Mouse (Mus musculus) hindbrain, embryonic 14.5 days (tissue): ENCODE results near the gene Hjurp. TPM values are rescaled to one million over a fixed set of nuclear protein-coding genes. Genes with fewer than 3 reads are reported as not detected.

Experiments used
- ATAC-seq: fragments of 200-750 bp; cut with Nextera tagmentation; 2 replicates; pipeline ENCODE4 v1.8.0; 2017; ENCODE audit warnings: moderate number of reproducible peaks, mild to moderate bottlenecking, moderate TSS enrichment, moderate library complexity; ENCODE audit not compliant: low FRiP score
- DNase-seq: peaks from one replicate; pipeline ENCODE4 v3.0.0-alpha.2; 2015; ENCODE audit warnings: low spot score
- H3K27ac ChIP-seq: fragments of 300-500 bp; sonication (generic); 2 replicates; pipeline ENCODE4 v1.5.1; 2014; ENCODE audit warnings: mild to moderate bottlenecking, moderate library complexity
- H3K27me3 ChIP-seq: fragments of 300-500 bp; sonication (generic); 2 replicates; pipeline ENCODE4 v1.6.1; 2014; ENCODE audit warnings: mild to moderate bottlenecking, low read length, mixed read lengths; ENCODE audit not compliant: control insufficient read depth, insufficient read depth
- H3K36me3 ChIP-seq: fragments of 300-500 bp; sonication (generic); replicated peaks from 2 replicates; pipeline ENCODE4 v1.6.1; 2014; ENCODE audit not compliant: control insufficient read depth, insufficient read depth
- H3K4me1 ChIP-seq: fragments of 300-500 bp; sonication (generic); replicated peaks from 2 replicates; pipeline ENCODE4 v1.6.1; 2014; ENCODE audit warnings: antibody characterized with exemption, low read length, mixed read lengths; ENCODE audit not compliant: control insufficient read depth, insufficient read depth
- H3K4me2 ChIP-seq: fragments of 300-500 bp; sonication (generic); replicated peaks from 2 replicates; pipeline ENCODE4 v1.6.1; 2014; ENCODE audit warnings: mild to moderate bottlenecking, moderate library complexity
- H3K4me3 ChIP-seq: fragments of 300-500 bp; sonication (generic); replicated peaks from 2 replicates; pipeline ENCODE4 v1.5.1; 2014; ENCODE audit warnings: mild to moderate bottlenecking, low read length
- H3K9ac ChIP-seq: fragments of 300-500 bp; sonication (generic); 2 replicates; pipeline ENCODE4 v1.6.1; 2014
- H3K9me3 ChIP-seq: fragments of 300-500 bp; sonication (generic); 2 replicates; pipeline ENCODE4 v1.6.1; 2016; ENCODE audit warnings: low read length; ENCODE audit not compliant: control insufficient read depth
- WGBS: fragments of 180-500 bp; shearing (Covaris S2); extraction: QIAGEN DNeasy Blood & Tissue Kit; methylation state at CpG from one replicate; pipeline ENCODE4 v1.1.7; 2014; 5-methylcytosine and 5-hydroxymethylcytosine counted together
- polyA plus RNA-seq: library from polyadenylated mRNA; unstranded; fragments of >200 nt; fragmentation: Nextera tagmentation; extraction: Ambion mirVana; gene quantifications from 2 replicates; pipeline ENCODE4 v1.2.1, GENCODE M21; 2014

Gene Hjurp
- polyA plus RNA-seq, 1 experiment from 2014 or later, result 64.1 TPM

DNA sequence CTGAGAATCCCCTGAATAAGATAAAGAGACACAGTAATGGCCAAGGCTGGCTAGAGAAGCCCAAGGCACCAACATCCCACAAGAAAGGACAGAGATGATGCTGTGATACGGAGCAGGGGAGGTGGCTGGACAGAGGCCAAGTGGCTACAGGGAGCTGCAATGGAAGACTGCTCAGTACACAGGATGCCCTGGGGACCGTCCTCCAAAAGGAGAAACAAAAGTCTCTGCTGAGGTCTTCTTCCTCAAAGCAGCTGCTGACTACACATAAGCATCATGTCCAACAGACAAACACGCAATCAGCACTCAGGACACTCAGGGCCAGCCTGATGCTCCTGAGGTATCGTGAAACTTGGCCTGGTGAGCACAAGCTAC lies 12.6 kb downstream of the Hjurp start:
- Histone ChIP-seq H3K9me3 (no peaks in the 10 kb centered on the region), H3K4me2 (no peak overlapping the region), H3K36me3 (peaks cover 96% of the 10 kb centered on the region), H3K27ac (no peak overlapping the region), H3K4me3 (no peak overlapping the region), H3K27me3 (no peaks in the 10 kb centered on the region), H3K9ac (no peak overlapping the region), H3K4me1 (no peaks in the 10 kb centered on the region)
- 78% methylated on average over 4 of the region's 4 CpGs for WGBS
- no peak for ATAC-seq
- no peak for DNase-seq

DNA sequence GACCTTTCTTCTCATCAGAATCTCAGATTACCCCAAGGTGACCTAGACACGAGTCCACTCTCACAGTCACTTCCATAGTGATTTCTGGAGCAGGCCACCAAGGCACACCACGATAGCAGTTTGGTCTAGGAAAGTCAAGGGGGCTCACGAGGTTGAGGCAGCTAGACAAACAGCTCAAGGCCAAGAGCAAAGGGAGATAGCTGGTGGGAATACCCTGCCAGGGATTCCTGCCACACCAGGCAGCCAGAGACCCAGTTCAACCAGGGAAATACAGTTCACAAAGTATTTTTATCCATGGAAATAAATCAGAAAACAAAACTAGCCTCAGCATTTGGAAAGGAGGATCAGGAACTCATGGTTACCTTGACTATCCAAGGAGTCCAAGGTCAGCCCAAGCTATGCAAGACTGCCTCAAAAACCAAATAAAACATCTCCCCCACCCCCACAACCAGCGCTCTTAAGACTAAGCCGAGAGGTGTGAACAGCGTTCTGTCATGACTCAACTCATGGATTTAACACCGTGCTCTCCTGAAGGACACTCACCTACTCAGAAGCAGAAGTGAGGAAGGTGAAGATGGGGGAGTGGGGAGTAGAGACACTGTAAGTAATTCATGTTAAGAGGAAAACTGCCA lies 13.1 kb downstream of the Hjurp start:
- no peak for ATAC-seq

DNA sequence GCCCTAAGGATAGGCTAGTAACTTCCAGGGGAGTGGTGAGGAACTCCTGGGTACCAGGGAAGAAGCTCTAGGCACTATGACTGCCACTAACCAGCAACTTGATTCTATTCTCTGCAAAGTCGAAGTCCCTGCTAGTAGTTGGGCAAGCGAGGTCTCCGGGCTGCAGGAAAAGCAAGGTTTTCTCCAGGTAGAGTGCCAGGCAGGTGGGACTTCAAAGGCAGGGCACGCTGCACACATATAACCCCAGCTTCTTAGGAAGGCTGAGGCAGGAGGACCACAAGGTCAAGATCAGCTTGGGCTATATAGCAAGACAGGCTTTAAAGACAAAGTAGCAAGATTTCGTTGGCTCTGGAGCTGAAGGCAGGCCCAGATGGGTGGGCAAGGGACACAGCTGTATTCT lies 13.7 kb downstream of the Hjurp start:
- no peaks in the 10 kb centered on the region for H3K9me3 ChIP-seq
- H3K27me3 ChIP-seq, result no peaks in the 10 kb centered on the region
- no peak overlapping the region for H3K4me2 ChIP-seq
- peaks cover 85% of the 10 kb centered on the region for H3K36me3 ChIP-seq
- ATAC-seq (no peak), DNase-seq (no peak)
- H3K9ac ChIP-seq, result no peak overlapping the region
- H3K4me3 ChIP-seq, result no peak overlapping the region
- H3K27ac ChIP-seq, result no peak overlapping the region
- 91% methylated on average over 5 of the region's 5 CpGs for WGBS
- H3K4me1 ChIP-seq, result no peaks in the 10 kb centered on the region

More for the DNA sequence above, 13.1 kb downstream of the Hjurp start:
- Histone ChIP-seq H3K27ac (no peak overlapping the region), H3K4me3 (no peak overlapping the region), H3K4me2 (no peak overlapping the region), H3K9ac (no peak overlapping the region), H3K4me1 (no peaks in the 10 kb centered on the region), H3K27me3 (no peaks in the 10 kb centered on the region), H3K9me3 (no peaks in the 10 kb centered on the region), H3K36me3 (peaks cover 91% of the 10 kb centered on the region)
- no peak for DNase-seq
- WGBS, result 92% methylated on average over 7 of the region's 7 CpGs

DNA sequence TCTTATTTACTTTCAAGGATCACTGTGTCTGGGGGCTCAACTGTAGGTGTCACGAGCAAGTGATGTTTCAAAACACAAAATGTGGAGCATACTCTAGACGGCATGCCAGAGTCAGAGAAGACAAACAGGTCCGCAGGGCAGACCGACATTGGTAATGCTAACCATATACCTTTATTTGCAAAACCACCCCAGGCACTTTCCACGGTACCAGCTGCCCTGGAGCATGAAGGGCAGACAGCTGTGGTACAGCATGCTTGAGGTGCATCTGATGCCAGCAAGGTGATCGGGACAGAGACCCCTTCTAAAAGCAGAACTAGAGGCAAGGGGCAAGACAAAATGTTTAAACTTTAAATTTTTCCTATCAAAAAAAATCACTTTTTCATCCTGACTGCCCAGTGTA lies 14.5 kb downstream of the Hjurp start:
- WGBS, result 79% methylated on average over 6 of the region's 6 CpGs
- peaks cover 77% of the 10 kb centered on the region for H3K36me3 ChIP-seq
- no peaks in the 10 kb centered on the region for H3K27me3 ChIP-seq
- no peaks in the 10 kb centered on the region for H3K4me1 ChIP-seq
- H3K4me2 ChIP-seq, result no peak overlapping the region
- H3K9me3 ChIP-seq, result no peaks in the 10 kb centered on the region
- no peak overlapping the region for H3K27ac ChIP-seq
- ATAC-seq (no peak), DNase-seq (no peak)
- H3K4me3 ChIP-seq, result no peak overlapping the region
- no peak overlapping the region for H3K9ac ChIP-seq

DNA sequence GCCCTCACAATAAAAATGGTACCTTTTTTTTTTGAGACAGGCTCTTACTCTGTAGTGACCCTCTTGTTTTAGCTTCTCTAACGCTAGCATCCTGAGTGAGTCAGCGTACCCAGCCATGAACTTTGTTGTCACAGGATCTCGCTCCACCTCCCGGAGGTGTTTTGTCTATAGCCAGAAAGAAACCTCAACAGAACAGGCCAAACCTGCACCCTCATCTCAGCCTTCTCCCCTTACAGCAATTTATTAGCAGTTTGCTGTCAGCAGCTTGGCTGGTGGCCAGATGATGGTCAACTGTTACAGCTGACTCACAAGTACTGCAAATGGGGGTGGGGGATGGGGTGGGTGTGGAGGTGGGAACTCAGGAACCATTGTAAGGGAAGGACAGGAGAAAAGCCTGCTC lies 15.2 kb downstream of the Hjurp start:
- DNase-seq (peak; percentile 69), ATAC-seq (no peak)
- Histone ChIP-seq H3K4me3 (no peak overlapping the region), H3K9me3 (peaks cover 6% of the 10 kb centered on the region), H3K4me1 (no peaks in the 10 kb centered on the region), H3K9ac (no peak overlapping the region), H3K27ac (no peak overlapping the region), H3K4me2 (no peak overlapping the region), H3K36me3 (peaks cover 70% of the 10 kb centered on the region), H3K27me3 (no peaks in the 10 kb centered on the region)
- WGBS, result 82% methylated on average over 4 of the region's 4 CpGs

DNA sequence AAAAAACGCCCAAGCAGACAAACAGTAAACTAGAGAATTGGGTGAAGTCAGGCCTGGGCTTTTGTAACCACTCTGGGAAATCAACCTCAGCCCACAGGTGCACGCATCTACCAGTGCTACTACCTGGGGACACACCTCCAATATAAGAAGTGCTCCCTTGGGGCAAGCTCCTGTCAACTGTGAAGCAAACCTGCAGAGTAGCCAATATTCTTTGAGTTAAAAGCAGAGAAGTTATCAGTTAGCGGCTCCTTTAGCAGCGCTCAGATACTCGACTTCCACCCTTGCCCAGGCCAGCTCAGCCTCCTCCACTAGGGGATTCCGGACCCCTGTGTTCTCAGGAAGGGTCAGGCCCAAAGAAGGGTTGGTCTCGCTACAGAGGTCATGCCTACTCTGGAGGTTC lies 15.7 kb downstream of the Hjurp start:
- H3K36me3 ChIP-seq, result peaks cover 64% of the 10 kb centered on the region
- 88% methylated on average over 7 of the region's 7 CpGs for WGBS
- peaks cover 12% of the 10 kb centered on the region for H3K9me3 ChIP-seq
- DNase-seq, result no peak
- no peaks in the 10 kb centered on the region for H3K27me3 ChIP-seq
- no peak overlapping the region for H3K4me2 ChIP-seq
- H3K9ac ChIP-seq, result no peak overlapping the region
- H3K4me3 ChIP-seq, result no peak overlapping the region
- ATAC-seq, result no peak
- no peak overlapping the region for H3K27ac ChIP-seq
- no peaks in the 10 kb centered on the region for H3K4me1 ChIP-seq

DNA sequence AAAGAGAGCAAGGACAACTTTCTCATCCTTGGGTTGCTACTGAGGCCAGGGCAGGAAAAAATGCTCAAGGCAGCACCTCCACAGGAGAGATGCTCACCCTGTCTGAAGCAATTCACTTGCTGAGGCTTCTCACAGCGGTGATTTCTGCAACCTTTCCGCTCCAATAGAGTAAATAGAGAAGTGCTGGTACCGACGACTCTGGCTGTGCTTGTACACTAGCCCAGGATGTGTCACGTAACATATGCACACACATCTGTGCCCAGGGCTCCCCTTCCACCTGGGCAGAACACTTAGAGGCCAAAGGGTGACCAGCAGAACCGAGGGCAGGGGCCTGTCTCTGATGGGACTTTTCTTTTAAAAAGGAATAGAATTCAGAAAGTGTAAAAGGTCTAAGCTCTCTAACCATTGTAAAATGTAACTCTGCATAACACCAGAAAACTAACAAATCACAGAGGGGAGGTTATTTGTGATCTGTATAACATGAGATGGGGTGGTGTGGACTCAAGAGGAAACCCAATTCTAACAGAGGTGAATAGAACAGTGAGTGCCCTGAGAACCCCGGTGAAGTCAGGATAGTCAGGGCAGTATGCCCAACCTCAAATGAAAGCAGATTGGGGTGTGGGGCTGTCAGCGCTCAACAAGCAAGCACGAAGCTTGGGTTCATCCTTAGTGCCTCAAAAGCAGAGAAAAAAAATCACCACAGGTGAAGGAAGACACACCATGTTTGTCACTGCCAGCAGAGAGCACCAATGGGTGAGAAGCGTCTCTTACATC lies 16.6 kb downstream of the Hjurp start:
- Histone ChIP-seq H3K4me3 (no peak overlapping the region), H3K4me2 (no peak overlapping the region), H3K36me3 (peaks cover 55% of the 10 kb centered on the region), H3K4me1 (no peaks in the 10 kb centered on the region), H3K9me3 (peaks cover 21% of the 10 kb centered on the region), H3K27me3 (no peaks in the 10 kb centered on the region), H3K27ac (no peak overlapping the region), H3K9ac (no peak overlapping the region)
- no peak for DNase-seq
- ATAC-seq, result no peak
- 83% methylated on average over 10 of the region's 10 CpGs for WGBS

DNA sequence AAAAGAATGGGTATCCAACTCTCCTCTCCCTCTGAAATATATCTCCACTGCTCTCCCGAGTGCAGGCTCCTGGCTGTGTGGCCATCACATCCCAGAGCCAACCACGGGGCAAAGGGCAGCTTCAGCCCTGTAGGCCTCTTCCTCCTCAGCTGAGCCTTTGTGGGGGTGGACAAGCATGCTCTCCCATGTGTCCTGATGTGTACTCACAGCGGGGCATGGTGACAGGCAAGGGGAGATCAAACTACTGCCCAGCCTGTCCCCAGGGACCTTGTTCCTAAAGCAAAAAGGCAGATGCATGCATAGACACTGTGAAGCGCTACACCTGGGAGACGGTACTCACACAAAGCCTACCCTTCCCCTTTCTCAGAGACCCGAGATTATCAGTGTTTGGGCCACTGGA lies 17.3 kb downstream of the Hjurp start:
- Histone ChIP-seq H3K4me1 (no peaks in the 10 kb centered on the region), H3K36me3 (peaks cover 48% of the 10 kb centered on the region), H3K27ac (no peak overlapping the region), H3K27me3 (no peaks in the 10 kb centered on the region), H3K4me3 (no peak overlapping the region), H3K4me2 (no peak overlapping the region), H3K9ac (no peak overlapping the region), H3K9me3 (peaks cover 28% of the 10 kb centered on the region)
- ATAC-seq (peak; percentile 1; the same call in 1 of the 2 replicates), DNase-seq (no peak)
- WGBS, result 82% methylated on average over 6 of the region's 6 CpGs

DNA sequence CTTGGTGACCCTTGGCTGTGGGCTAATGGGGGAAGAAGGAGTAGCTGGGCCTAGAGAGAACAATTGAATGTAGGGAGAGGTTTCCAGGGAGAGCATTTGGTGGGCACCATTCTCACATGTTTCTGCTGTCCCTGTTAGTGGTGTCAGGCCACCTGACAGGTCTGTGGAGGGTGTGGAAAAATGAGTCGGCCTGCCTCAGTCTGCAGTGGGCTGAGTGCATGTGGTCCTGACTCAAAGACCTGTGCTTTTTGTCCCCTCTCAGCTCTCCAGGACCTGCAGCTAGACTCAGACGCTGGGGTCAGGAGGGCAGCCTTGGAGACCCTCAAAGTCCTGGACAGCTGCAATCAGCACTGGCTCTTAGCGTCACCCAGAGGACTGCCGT lies 17.8 kb downstream of the Hjurp start:
- Histone ChIP-seq H3K9me3 (peaks cover 33% of the 10 kb centered on the region), H3K36me3 (peaks cover 44% of the 10 kb centered on the region), H3K27me3 (no peaks in the 10 kb centered on the region), H3K4me1 (no peaks in the 10 kb centered on the region), H3K27ac (no peak overlapping the region), H3K4me2 (no peak overlapping the region), H3K4me3 (no peak overlapping the region), H3K9ac (no peak overlapping the region)
- DNase-seq (no peak), ATAC-seq (peak; percentile 5)
- 80% methylated on average over 4 of the region's 4 CpGs for WGBS
